ENCODE assay signal across 8 mouse cellular contexts in the genomic region with DNA sequence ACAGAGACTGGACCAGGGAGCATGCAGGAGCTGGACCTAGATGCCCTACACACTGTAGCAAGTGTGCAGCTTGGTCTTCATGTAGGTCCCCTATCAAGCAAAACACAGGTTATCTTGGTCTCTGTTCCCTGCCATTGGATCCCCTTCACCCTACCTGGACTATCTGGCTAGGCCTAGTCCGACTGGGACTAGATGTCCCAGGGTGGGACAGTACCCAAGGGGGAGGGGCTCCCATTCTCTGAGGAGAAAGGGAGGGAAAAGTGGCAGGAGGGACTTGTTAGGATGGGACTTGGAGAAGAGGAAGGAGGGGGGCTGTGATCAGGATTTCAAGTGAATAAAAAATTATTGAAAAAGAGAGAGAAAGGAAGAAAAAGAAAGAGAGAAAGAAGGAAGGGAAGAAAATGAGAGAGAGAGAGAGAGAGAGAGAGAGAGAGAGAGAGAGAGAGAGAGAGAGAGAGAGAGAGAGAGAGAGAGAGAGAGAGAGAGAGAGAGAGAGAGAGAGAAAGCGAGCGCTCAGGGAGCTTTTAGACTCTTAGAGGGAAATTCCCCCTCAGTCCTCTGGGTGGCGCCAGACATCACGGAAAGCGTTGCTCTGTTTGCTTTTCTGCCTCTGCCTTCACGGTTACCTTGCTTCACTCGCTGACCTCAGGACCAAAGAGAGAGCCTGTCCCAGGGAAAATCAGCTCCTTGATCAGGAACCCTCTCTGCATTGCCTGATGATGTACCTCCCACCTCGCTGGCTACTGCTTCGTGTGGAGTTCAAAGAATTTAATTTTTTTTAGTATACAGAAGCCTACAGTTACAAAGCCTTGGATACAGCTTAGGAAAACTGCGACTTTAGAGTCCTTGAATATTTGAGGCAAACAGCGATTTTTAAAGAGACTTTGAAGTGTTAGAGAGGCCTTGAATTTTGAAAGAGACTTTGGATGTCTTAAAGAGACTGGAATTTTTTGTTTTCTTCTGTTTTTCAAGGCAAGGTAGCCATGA. TPM values are rescaled to one million over a fixed set of nuclear protein-coding genes. Genes with fewer than 3 reads are reported as not detected.
A peak's percentile ranks its signal among the peaks of the same experiment; 100 is the strongest.
DNase-seq lines count a peak whose midpoint lies in the region; ATAC-seq lines count a peak whose summit lies in the region.

No protein-coding gene starts in this region.

- peak; percentile 82 for DNase-seq in 416B (ENCODE audit: low read depth)
- DNase-seq in adrenal gland, postnatal 10 days, result peak; percentile 88
- DNase-seq in embryo, embryonic 9.5 days (ENCODE audit: extremely low spot score), result peak; percentile 60
- DNase-seq in gastrocnemius, postnatal 4 days (ENCODE audit: low spot score in 2 of 2), result peak; percentile 53 to 63
- peak; percentile 43 to 79 for DNase-seq in kidney, adult 8-10 months
- peak; percentile 36 to 73 for DNase-seq in spleen, postnatal 14 days (ENCODE audit: low spot score in 2 of 2)

- H3K36me3 ChIP-seq in limb, embryonic 12.5 days, result no peaks in the 10 kb centered on the region

- WGBS in limb, embryonic 12.5 days, result 14% methylated on average over 10 of the region's 12 CpGs

- H3K4me1 ChIP-seq in limb, embryonic 12.5 days (replicated peaks), result no peaks in the 10 kb centered on the region

- no peak overlapping the region for H3K9ac ChIP-seq in limb, embryonic 12.5 days (replicated peaks)

- peaks cover 7% of the 10 kb centered on the region; the same call in 1 of the 2 replicates for H3K27me3 ChIP-seq in limb, embryonic 12.5 days

- peak; percentile 69; the same call in 1 of the 2 replicates for ATAC-seq in limb, embryonic 12.5 days (ENCODE audit: insufficient number of reproducible peaks, insufficient read depth, low FRiP score, low TSS enrichment, low read depth)
- ATAC-seq in monocyte, adult 5-6 weeks (replicated peaks; ENCODE audit: insufficient number of reproducible peaks, low FRiP score, low TSS enrichment, poor library complexity, severe bottlenecking), result peak; percentile 75

- no peak overlapping the region for H3K4me2 ChIP-seq in limb, embryonic 12.5 days

- H3K9me3 ChIP-seq in limb, embryonic 12.5 days, result no peaks in the 10 kb centered on the region

- H3K27ac ChIP-seq in limb, embryonic 12.5 days, result no peak overlapping the region

- H3K4me3 ChIP-seq in limb, embryonic 12.5 days (replicated peaks), result no peak overlapping the region

RNA-seq across cellular contexts. Expression of gene Cd209g, which starts 6.1 kb away (rescaled TPM):
- total RNA-seq in adrenal gland, postnatal 10 days (2021), result under 1 TPM; 0.69 to 1.00 TPM
- under 1 TPM in 1 of 2 experiments, not detected in 1; 0.13 TPM for total RNA-seq in gastrocnemius, postnatal 4 days (2021)
- not detected in 2 replicates for polyA plus RNA-seq in limb, embryonic 12.5 days (2016; fragmentation: Nextera tagmentation; extraction: Ambion mirVana)
- total RNA-seq in monocyte, adult 5-6 weeks (2017), result not detected in 3 replicates

RNA-seq across cellular contexts. Expression of gene Evi5l, which starts 26.4 kb away (rescaled TPM):
- 10 to 100 TPM; 29.6 to 46.0 TPM for total RNA-seq in adrenal gland, postnatal 10 days (2021)
- total RNA-seq in gastrocnemius, postnatal 4 days (2021), result 10 to 100 TPM; 25.2 to 29.0 TPM
- 29.4 and 33.7 TPM in 2 replicates for polyA plus RNA-seq in limb, embryonic 12.5 days (2016; fragmentation: Nextera tagmentation; extraction: Ambion mirVana)
- 3.0 to 14.6 TPM (median 7.6 TPM) in 3 replicates for total RNA-seq in monocyte, adult 5-6 weeks (2017)

RNA-seq across cellular contexts. Expression of gene Cd209f, which starts 34.3 kb away (rescaled TPM):
- 1 to 10 TPM; 4.0 to 4.1 TPM for total RNA-seq in adrenal gland, postnatal 10 days (2021)
- total RNA-seq in gastrocnemius, postnatal 4 days (2021), result 1 to 10 TPM; 2.3 to 3.1 TPM
- not detected in 2 replicates for polyA plus RNA-seq in limb, embryonic 12.5 days (2016; fragmentation: Nextera tagmentation; extraction: Ambion mirVana)
- total RNA-seq in monocyte, adult 5-6 weeks (2017), result not detected in 3 replicates
